Mouse (Mus musculus): ENCODE data around the gene Gm21874. TPM values are rescaled to one million over a fixed set of nuclear protein-coding genes. Genes with fewer than 3 reads are reported as not detected.
"Not testable (repeated sequence)": the region's sequence is repeated elsewhere in the genome, so short reads cannot be mapped to it uniquely, and the experiment has no call there.

Gene Gm21874
- total RNA-seq (2014; rRNA removed) (not detected in 2 replicates), polyA plus RNA-seq (2015; fragmentation: Nextera tagmentation; extraction: Ambion mirVana) (not detected in 2 replicates)

- H3K27ac ChIP-seq (ENCODE audit: low read depth, low read length); H3K36me3 ChIP-seq (ENCODE audit: insufficient read depth); H3K27me3 ChIP-seq (ENCODE audit: insufficient read depth, low read length); H3K4me2 ChIP-seq (ENCODE audit: low read depth); H3K4me3 ChIP-seq (ENCODE audit: low read depth, low read length); H3K9me3 ChIP-seq (ENCODE audit: low read length); H3K4me1 ChIP-seq (ENCODE audit: insufficient read depth); H3K9ac ChIP-seq; DNase-seq; ATAC-seq: not testable (repeated sequence)
Measured at GRCm38 (mm10) chrY:9416048-9416447, at the start of gene Gm21874. Gene Gm21874, minus strand, starts transcription at chrY:9416148.

Other genes starting within 250 kb of the Gm21874 start
- gene Gm21721, start 214.0 kb downstream of the Gm21874 start, total RNA-seq (2014; rRNA removed) = not detected in 2 replicates
- not detected in 2 replicates for gene Gm21721, start 214.0 kb downstream of the Gm21874 start, polyA plus RNA-seq (2015; fragmentation: Nextera tagmentation; extraction: Ambion mirVana)
- not detected in 2 replicates for gene Gm21812, start 69.0 kb downstream of the Gm21874 start, total RNA-seq (2014; rRNA removed)
- not detected in 2 replicates for gene Gm21812, start 69.0 kb downstream of the Gm21874 start, polyA plus RNA-seq (2015; fragmentation: Nextera tagmentation; extraction: Ambion mirVana)

All from forebrain, postnatal 0 days (tissue).